Mouse (Mus musculus) urinary bladder, postnatal 25 days (tissue): Measurements from ENCODE around the gene Dgki.
A peak's percentile ranks its signal among the peaks of the same experiment; 100 is the strongest.

Experiments
- DNase-seq: peaks from one replicate; pipeline ENCODE4 v3.0.0; 2022; ENCODE audit warnings: low spot score

The Dgki gene

GRCm38 (mm10) chr6:36845288-36845687 is 454.7 kb downstream of the Dgki start:
- no peak for DNase-seq

- DNase-seq, result no peak
Measured at GRCm38 (mm10) chr6:36844258-36844657, 455.7 kb downstream of the Dgki start.

- DNase-seq, result no peak
Measured at GRCm38 (mm10) chr6:36843031-36843488, 456.9 kb downstream of the Dgki start.

GRCm38 (mm10) chr6:36842101-36842922 is 457.7 kb downstream of the Dgki start:
- DNase-seq, result no peak

- DNase-seq, result no peak
Measured at GRCm38 (mm10) chr6:36841701-36842100, 458.3 kb downstream of the Dgki start.

GRCm38 (mm10) chr6:36841174-36841573 is 458.8 kb downstream of the Dgki start:
- DNase-seq, result no peak

- DNase-seq, result no peak
Measured at GRCm38 (mm10) chr6:36838747-36839146, 461.2 kb downstream of the Dgki start.

- DNase-seq, result no peak
Measured at GRCm38 (mm10) chr6:36835351-36835750, 464.6 kb downstream of the Dgki start.

- no peak for DNase-seq
Measured at GRCm38 (mm10) chr6:36834695-36835265, 465.2 kb downstream of the Dgki start.

- DNase-seq, result no peak
Measured at GRCm38 (mm10) chr6:36832681-36833080, 467.3 kb downstream of the Dgki start.

- DNase-seq, result no peak
Measured at GRCm38 (mm10) chr6:36832207-36832606, 467.8 kb downstream of the Dgki start.

GRCm38 (mm10) chr6:36830371-36830925 is 469.5 kb downstream of the Dgki start:
- DNase-seq, result no peak

- no peak for DNase-seq
Measured at GRCm38 (mm10) chr6:36819784-36820050, 480.3 kb downstream of the Dgki start.

GRCm38 (mm10) chr6:36819019-36819783 is 480.8 kb downstream of the Dgki start:
- peak; percentile 27 for DNase-seq

GRCm38 (mm10) chr6:36818281-36819018 is 481.5 kb downstream of the Dgki start:
- no peak for DNase-seq

GRCm38 (mm10) chr6:36816666-36817065 is 483.3 kb downstream of the Dgki start:
- no peak for DNase-seq

- DNase-seq, result no peak
Measured at GRCm38 (mm10) chr6:36815992-36816391, 484.0 kb downstream of the Dgki start.

GRCm38 (mm10) chr6:36812666-36813515 is 487.1 kb downstream of the Dgki start:
- no peak for DNase-seq

GRCm38 (mm10) chr6:36810448-36810847 is 489.5 kb downstream of the Dgki start:
- DNase-seq, result no peak

GRCm38 (mm10) chr6:36809747-36810285 is 490.2 kb downstream of the Dgki start, which contains the start of gene Ptn:
TSS of gene Ptn (minus strand) at chr6:36810220.
- peak; percentile 6 for DNase-seq

- no peak for DNase-seq
Measured at GRCm38 (mm10) chr6:36809311-36809726, 490.7 kb downstream of the Dgki start.
